ENCODE assay signal across 8 mouse cellular contexts in the genomic region with DNA sequence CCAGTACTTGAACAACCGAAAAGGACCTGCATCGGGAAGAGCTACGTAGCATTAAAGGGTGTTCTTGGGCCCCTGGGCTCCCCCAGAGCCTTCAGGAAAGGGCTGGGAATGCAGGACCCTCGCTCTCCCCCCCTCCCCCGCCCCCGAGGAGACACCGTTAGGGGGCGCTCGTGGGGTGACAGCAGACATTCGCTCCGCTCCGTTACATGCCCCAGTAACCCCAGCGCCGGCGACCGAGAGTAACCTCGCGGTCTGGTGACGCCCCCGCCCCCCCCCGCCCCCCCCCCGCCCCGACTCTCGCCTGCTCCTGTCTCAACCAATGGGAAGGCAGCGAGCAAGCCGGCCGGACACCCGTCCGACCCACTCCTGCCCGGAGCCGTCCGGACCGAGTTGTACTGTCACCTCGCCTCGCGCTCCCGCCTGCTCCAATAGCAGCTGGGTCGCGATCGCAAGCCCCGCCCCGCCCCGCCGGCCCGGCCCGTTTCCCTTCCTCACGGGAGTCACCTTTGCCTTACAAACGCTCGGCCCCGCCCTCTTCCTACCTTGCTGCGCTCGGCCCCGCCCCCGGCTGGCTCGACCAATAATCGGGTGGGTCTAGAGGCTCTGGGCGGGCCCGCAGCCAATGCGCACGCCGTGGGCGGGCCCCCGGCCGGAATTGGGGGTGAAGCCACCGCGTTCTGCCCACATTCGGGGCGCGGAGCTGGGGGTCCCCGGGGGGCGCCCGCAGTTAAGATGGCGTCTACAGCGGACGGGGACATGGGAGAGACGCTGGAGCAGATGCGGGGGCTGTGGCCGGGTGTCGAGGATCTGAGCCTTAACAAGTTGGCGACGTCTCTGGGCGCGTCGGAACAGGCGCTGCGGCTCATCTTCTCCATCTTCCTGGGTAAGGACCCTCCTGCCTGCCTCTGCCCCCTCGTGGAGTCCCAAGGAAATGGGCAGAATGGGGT. TPM values are rescaled to one million over a fixed set of nuclear protein-coding genes. Genes with fewer than 3 reads are reported as not detected.
A peak's percentile ranks its signal among the peaks of the same experiment; 100 is the strongest.
DNase-seq lines count a peak whose midpoint lies in the region; ATAC-seq lines count a peak whose summit lies in the region.

Lpcat3 (plus strand) TSS at position 551 of the 947 bp plus-strand sequence.

- H3K4me2 ChIP-seq in lung, embryonic 16.5 days (ENCODE audit: low read depth, low read length): peak within 1 kb of the TSS; percentile 56

- no peaks in the 10 kb centered on the region for H3K9me3 ChIP-seq in lung, embryonic 16.5 days (ENCODE audit: control insufficient read depth, low read length)

- H3K36me3 ChIP-seq in lung, embryonic 16.5 days (ENCODE audit: control insufficient read depth, insufficient read depth, low read length): no peaks in the 10 kb centered on the region

- peak; percentile 92 to 96 for ATAC-seq in hematopoietic stem cell, adult 5-6 weeks (replicated peaks in 1 of 2; ENCODE audit: insufficient read depth in 1 of 2, low FRiP score in 2 of 2, low TSS enrichment in 1 of 2, low read depth in 1 of 2, poor library complexity in 2 of 2, severe bottlenecking in 2 of 2)
- ATAC-seq in lung, embryonic 16.5 days (ENCODE audit: low read depth): peak; percentile 97

- H3K27me3 ChIP-seq in lung, embryonic 16.5 days (ENCODE audit: control insufficient read depth, insufficient read depth, low read depth, low read length): no peaks in the 10 kb centered on the region

- H3K27ac ChIP-seq in lung, embryonic 16.5 days (ENCODE audit: low read length): peak within 1 kb of the TSS; percentile 79

- under 1% methylated on average over 48 of the region's 87 CpGs for WGBS in lung, embryonic 16.5 days

- peak within 1 kb of the TSS; percentile 81 for H3K4me3 ChIP-seq in lung, embryonic 16.5 days (ENCODE audit: low read length)

- peaks cover 4% of the 10 kb centered on the region; the same call in 1 of the 2 replicates for H3K4me1 ChIP-seq in lung, embryonic 16.5 days (replicated peaks; ENCODE audit: control insufficient read depth, insufficient read depth, low read length)

- H3K9ac ChIP-seq in lung, embryonic 16.5 days (ENCODE audit: low read length): peak within 1 kb of the TSS; percentile 79

- peak; percentile 89 for DNase-seq in MEL-GATA-1-ER (ENCODE audit: extremely low read depth, low read depth)
- peak; percentile 99 for DNase-seq in cerebellum, adult 8-10 months
- DNase-seq in forelimb bud, embryonic 11.5 days (ENCODE audit: low read depth, low spot score): peak; percentile 94
- peak; percentile 95 for DNase-seq in layer of hippocampus, adult 9-10 months (ENCODE audit: low spot score)
- DNase-seq in ovary, postnatal 10 days (ENCODE audit: low spot score): peak; percentile 96
- DNase-seq in thymus, postnatal 10 days (ENCODE audit: low spot score in 2 of 2): peak; percentile 100

RNA-seq across cellular contexts. Expression of gene Lpcat3, which starts in this region (rescaled TPM):
- 28.5 and 29.6 TPM in 2 replicates for total RNA-seq in hematopoietic stem cell, adult 5-6 weeks (2017)
- polyA plus RNA-seq in lung, embryonic 16.5 days (2015; fragmentation: Nextera tagmentation; extraction: Ambion mirVana): 60.9 and 61.9 TPM in 2 replicates

Comparison
In these comparisons a context has a peak if more than half of its experiments do, and no peak if none do; other contexts are left out.
1. Peak in every context shown above with its lines: DNase-seq, ATAC-seq, H3K4me3 ChIP-seq and H3K27ac ChIP-seq.